Mouse (Mus musculus) limb, embryonic 14.5 days (tissue): ENCODE data around the gene Qk. TPM values are rescaled to one million over a fixed set of nuclear protein-coding genes. Genes with fewer than 3 reads are reported as not detected.

ENCODE experiments used
- ATAC-seq: fragments of 200-750 bp; cut with Nextera tagmentation; 2 replicates; pipeline ENCODE4 v1.8.0; 2017; ENCODE audit warnings: low read depth, moderate number of reproducible peaks, moderate TSS enrichment; ENCODE audit not compliant: low FRiP score
- DNase-seq: peaks from one replicate; pipeline ENCODE4 v3.0.0-alpha.2; 2015; ENCODE audit warnings: low spot score
- H3K27ac ChIP-seq: fragments of 300-500 bp; sonication (generic); replicated peaks from 2 replicates; pipeline ENCODE4 v1.5.1; 2014; ENCODE audit warnings: low read depth, mild to moderate bottlenecking, low read length, moderate library complexity, mixed read lengths
- H3K27me3 ChIP-seq: fragments of 300-500 bp; sonication (generic); 2 replicates; pipeline ENCODE4 v1.6.1; 2014; ENCODE audit warnings: low read length, mixed read lengths; ENCODE audit not compliant: control insufficient read depth, insufficient read depth
- H3K36me3 ChIP-seq: fragments of 300-500 bp; sonication (generic); 2 replicates; pipeline ENCODE4 v1.6.1; 2014; ENCODE audit warnings: mild to moderate bottlenecking, low read length, moderate library complexity, mixed read lengths; ENCODE audit not compliant: control insufficient read depth, insufficient read depth
- H3K4me1 ChIP-seq: fragments of 300-500 bp; sonication (generic); 2 replicates; pipeline ENCODE4 v1.6.1; 2014; ENCODE audit warnings: antibody characterized with exemption, low read length, mixed read lengths; ENCODE audit not compliant: control insufficient read depth, insufficient read depth
- H3K4me2 ChIP-seq: fragments of 300-500 bp; sonication (generic); replicated peaks from 2 replicates; pipeline ENCODE4 v1.6.1; 2014; ENCODE audit warnings: low read depth, mild to moderate bottlenecking, low read length, moderate library complexity; ENCODE audit not compliant: severe bottlenecking
- H3K4me3 ChIP-seq: fragments of 300-500 bp; sonication (generic); replicated peaks from 2 replicates; pipeline ENCODE4 v1.5.1; 2014; ENCODE audit warnings: low read length
- H3K9ac ChIP-seq: fragments of 300-500 bp; sonication (generic); 2 replicates; pipeline ENCODE4 v1.6.1; 2014; ENCODE audit warnings: mild to moderate bottlenecking, low read depth, low read length, moderate library complexity; ENCODE audit not compliant: severe bottlenecking
- H3K9me3 ChIP-seq: fragments of 300-500 bp; sonication (generic); 2 replicates; pipeline ENCODE4 v1.6.1; 2016; ENCODE audit warnings: low read length; ENCODE audit not compliant: control insufficient read depth
- POLR2A ChIP-seq: fragments of 200-500 bp; IDR thresholded peaks from 2 replicates; pipeline ENCODE4 v1.8.0; 2012; ENCODE audit warnings: inconsistent platforms, mild to moderate bottlenecking, moderate library complexity, borderline replicate concordance; ENCODE audit not compliant: insufficient read depth, insufficient read length; ENCODE audit errors: extremely low read depth
- WGBS: fragments of 180-500 bp; shearing (Covaris S2); extraction: QIAGEN DNeasy Blood & Tissue Kit; methylation state at CpG from one replicate; pipeline ENCODE4 v1.1.7; 2014; 5-methylcytosine and 5-hydroxymethylcytosine counted together
- polyA plus RNA-seq, 2 experiments: library from polyadenylated mRNA; depleted of rRNA in 1 of 2; stranded (reverse) in 1 of 2; unstranded in 1 of 2; fragments of >200 nt; fragmentation: Nextera tagmentation in 1 of 2; extraction: Ambion mirVana in 1 of 2; gene quantifications; 2 replicates each; pipeline versions ENCODE4 v1.2.1 to v1.2.3; 2012 to 2014

Gene Qk
- polyA plus RNA-seq, 2 experiments = 52.7 to 164 TPM

GRCm38 (mm10) chr17:10152808-10153413, 166.7 kb downstream of the Qk start:
- Histone ChIP-seq H3K9ac (no peak overlapping the region), H3K4me3 (no peak overlapping the region), H3K9me3 (no peaks in the 10 kb centered on the region), H3K4me2 (no peak overlapping the region), H3K36me3 (no peaks in the 10 kb centered on the region), H3K27me3 (no peaks in the 10 kb centered on the region), H3K4me1 (no peaks in the 10 kb centered on the region), H3K27ac (no peak overlapping the region)
- no peak for ATAC-seq
- 60% methylated on average over 8 of the region's 8 CpGs for WGBS
- no peak for DNase-seq
- no peak for TF ChIP-seq POLR2A
